Mouse (Mus musculus) limb, embryonic 13.5 days (tissue): ENCODE results near the gene Flywch1. TPM values are rescaled to one million over a fixed set of nuclear protein-coding genes. Genes with fewer than 3 reads are reported as not detected.
A peak's percentile ranks its signal among the peaks of the same experiment; 100 is the strongest.

Source experiments
- ATAC-seq: fragments of 200-750 bp; cut with Nextera tagmentation; 2 replicates; pipeline ENCODE4 v1.8.0; 2017; ENCODE audit warnings: low read depth, moderate number of reproducible peaks, moderate TSS enrichment; ENCODE audit not compliant: low FRiP score
- H3K27ac ChIP-seq: fragments of 300-500 bp; sonication (generic); 2 replicates; pipeline ENCODE4 v1.5.1; 2015; ENCODE audit warnings: inconsistent platforms, mild to moderate bottlenecking, moderate library complexity
- H3K27me3 ChIP-seq: fragments of 300-500 bp; sonication (generic); 2 replicates; pipeline ENCODE4 v1.6.1; 2015; ENCODE audit warnings: mild to moderate bottlenecking, inconsistent platforms
- H3K36me3 ChIP-seq: fragments of 300-500 bp; sonication (generic); 2 replicates; pipeline ENCODE4 v1.6.1; 2015; ENCODE audit warnings: inconsistent platforms, mild to moderate bottlenecking, moderate library complexity
- H3K4me1 ChIP-seq: fragments of 300-500 bp; sonication (generic); 2 replicates; pipeline ENCODE4 v1.6.1; 2015; ENCODE audit warnings: inconsistent platforms
- H3K4me2 ChIP-seq: fragments of 300-500 bp; sonication (generic); replicated peaks from 2 replicates; pipeline ENCODE4 v1.6.1; 2015; ENCODE audit warnings: inconsistent platforms, mild to moderate bottlenecking, moderate library complexity
- H3K4me3 ChIP-seq: fragments of 300-500 bp; sonication (generic); 2 replicates; pipeline ENCODE4 v1.5.1; 2015; ENCODE audit warnings: moderate library complexity, mild to moderate bottlenecking, inconsistent platforms
- H3K9ac ChIP-seq: fragments of 300-500 bp; sonication (generic); 2 replicates; pipeline ENCODE4 v1.6.1; 2015; ENCODE audit warnings: mild to moderate bottlenecking, inconsistent platforms
- H3K9me3 ChIP-seq: fragments of 300-500 bp; sonication (generic); 2 replicates; pipeline ENCODE4 v1.6.1; 2016; ENCODE audit warnings: inconsistent platforms
- WGBS: fragments of 180-500 bp; shearing (Covaris S2); methylation state at CpG from one replicate; pipeline ENCODE4 v1.1.7; 2015; 5-methylcytosine and 5-hydroxymethylcytosine counted together
- polyA plus RNA-seq: library from polyadenylated mRNA; unstranded; fragments of >200 nt; fragmentation: Nextera tagmentation; extraction: Ambion mirVana; gene quantifications from 2 replicates; pipeline ENCODE4 v1.2.1, GENCODE M21; 2015

The Flywch1 gene
- polyA plus RNA-seq, 1 experiment from 2014 or later: 107 TPM

GRCm38 (mm10) chr17:23740598-23741021, 30.8 kb downstream of the Flywch1 start, which contains the start of gene Paqr4:
Gene Paqr4 (minus strand): TSS chr17:23740867.
- Histone ChIP-seq H3K4me3 (peak within 1 kb of the TSS; percentile 67), H3K36me3 (peaks cover 13% of the 10 kb centered on the region), H3K4me1 (peaks cover 40% of the 10 kb centered on the region), H3K9ac (peak within 1 kb of the TSS; percentile 74), H3K9me3 (no peaks in the 10 kb centered on the region), H3K27me3 (peaks cover 91% of the 10 kb centered on the region), H3K27ac (no peak within 1 kb of the TSS), H3K4me2 (peak within 1 kb of the TSS; percentile 98)
- ATAC-seq: peak; percentile 42
- WGBS: 2% methylated on average over 13 of the region's 13 CpGs

- Histone ChIP-seq H3K27ac (no peak overlapping the region), H3K4me2 (peak overlapping the region; percentile 98), H3K27me3 (peaks cover 87% of the 10 kb centered on the region), H3K4me3 (peak overlapping the region; percentile 67), H3K9ac (peak overlapping the region; percentile 74), H3K36me3 (peaks cover 18% of the 10 kb centered on the region), H3K9me3 (no peaks in the 10 kb centered on the region), H3K4me1 (peaks cover 36% of the 10 kb centered on the region)
- peak; percentile 82 for ATAC-seq
- WGBS: 0% methylated on average over 46 of the region's 46 CpGs
These were observed 31.2 kb downstream of the Flywch1 start for GRCm38 (mm10) chr17:23740136-23740584.

- Histone ChIP-seq H3K4me3 (peak overlapping the region; percentile 67), H3K27me3 (peaks cover 80% of the 10 kb centered on the region), H3K9ac (peak overlapping the region; percentile 74), H3K4me1 (peaks cover 29% of the 10 kb centered on the region), H3K9me3 (no peaks in the 10 kb centered on the region), H3K4me2 (peak overlapping the region; percentile 98), H3K36me3 (peaks cover 23% of the 10 kb centered on the region), H3K27ac (no peak overlapping the region)
- ATAC-seq: peak; percentile 0; the same call in 1 of the 2 replicates
- WGBS: under 1% methylated on average over 48 of the region's 48 CpGs
These were observed 31.9 kb downstream of the Flywch1 start for GRCm38 (mm10) chr17:23739202-23740135.

GRCm38 (mm10) chr17:23738836-23739201, 32.6 kb downstream of the Flywch1 start:
- Histone ChIP-seq H3K9me3 (no peaks in the 10 kb centered on the region), H3K4me1 (peaks cover 29% of the 10 kb centered on the region), H3K27ac (no peak overlapping the region), H3K9ac (peak overlapping the region; percentile 74), H3K36me3 (peaks cover 29% of the 10 kb centered on the region), H3K4me3 (peak overlapping the region; percentile 67), H3K4me2 (peak overlapping the region; percentile 98), H3K27me3 (peaks cover 73% of the 10 kb centered on the region)
- ATAC-seq: no peak
- WGBS: 47% methylated on average over 2 of the region's 2 CpGs

GRCm38 (mm10) chr17:23737493-23738445, 33.6 kb downstream of the Flywch1 start:
- peak overlapping the region; percentile 45; the same call in 1 of the 2 replicates for H3K9ac ChIP-seq

GRCm38 (mm10) chr17:23734341-23734740, 37.1 kb downstream of the Flywch1 start:
- ATAC-seq: no peak
- peaks cover 28% of the 10 kb centered on the region for H3K27me3 ChIP-seq
- H3K36me3 ChIP-seq: peaks cover 31% of the 10 kb centered on the region
- H3K27ac ChIP-seq: no peak overlapping the region
- peaks cover 8% of the 10 kb centered on the region for H3K4me1 ChIP-seq
- no peak overlapping the region for H3K4me2 ChIP-seq
- H3K9ac ChIP-seq: no peak overlapping the region
- H3K9me3 ChIP-seq: no peaks in the 10 kb centered on the region
- 68% methylated on average over 1 of the region's 1 CpGs for WGBS
- H3K4me3 ChIP-seq: no peak overlapping the region

More at GRCm38 (mm10) chr17:23737493-23738445, 33.6 kb downstream of the Flywch1 start:
- Histone ChIP-seq H3K4me2 (peak overlapping the region; percentile 98; the same call in 1 of the 2 replicates), H3K27ac (no peak overlapping the region), H3K27me3 (peaks cover 63% of the 10 kb centered on the region), H3K9me3 (no peaks in the 10 kb centered on the region), H3K4me3 (no peak overlapping the region), H3K4me1 (peaks cover 28% of the 10 kb centered on the region), H3K36me3 (peaks cover 31% of the 10 kb centered on the region)
- ATAC-seq: no peak
- 61% methylated on average over 15 of the region's 15 CpGs for WGBS

GRCm38 (mm10) chr17:23730441-23730840, 41.0 kb downstream of the Flywch1 start:
- WGBS: 41% methylated on average over 1 of the region's 1 CpGs
- Histone ChIP-seq H3K36me3 (peaks cover 16% of the 10 kb centered on the region), H3K27me3 (no peaks in the 10 kb centered on the region), H3K9ac (no peak overlapping the region), H3K4me1 (peaks cover 16% of the 10 kb centered on the region), H3K27ac (no peak overlapping the region), H3K4me3 (no peak overlapping the region), H3K9me3 (no peaks in the 10 kb centered on the region), H3K4me2 (no peak overlapping the region)
- ATAC-seq: no peak

GRCm38 (mm10) chr17:23726758-23727142, 44.7 kb downstream of the Flywch1 start:
- no peaks in the 10 kb centered on the region for H3K27me3 ChIP-seq
- under 1% methylated on average over 20 of the region's 20 CpGs for WGBS
- peak; percentile 77 for ATAC-seq
- H3K4me3 ChIP-seq: peak overlapping the region; percentile 88
- peak overlapping the region; percentile 80 for H3K4me2 ChIP-seq
- H3K9me3 ChIP-seq: no peaks in the 10 kb centered on the region
- peak overlapping the region; percentile 73; the same call in 1 of the 2 replicates for H3K27ac ChIP-seq
- peak overlapping the region; percentile 76 for H3K9ac ChIP-seq
- no peaks in the 10 kb centered on the region for H3K36me3 ChIP-seq
- H3K4me1 ChIP-seq: peaks cover 17% of the 10 kb centered on the region

- Histone ChIP-seq H3K9ac (peak within 1 kb of the TSS; percentile 76), H3K9me3 (no peaks in the 10 kb centered on the region), H3K4me3 (peak within 1 kb of the TSS; percentile 88)
These were observed 45.2 kb downstream of the Flywch1 start, which contains the start of gene Pkmyt1 for GRCm38 (mm10) chr17:23725999-23726757. Gene Pkmyt1 (plus strand): TSS chr17:23726336.

GRCm38 (mm10) chr17:23725477-23725876, 45.9 kb downstream of the Flywch1 start:
- 62% methylated on average over 4 of the region's 4 CpGs for WGBS
- H3K4me1 ChIP-seq: peaks cover 17% of the 10 kb centered on the region
- ATAC-seq: no peak
- peak overlapping the region; percentile 88 for H3K4me3 ChIP-seq
- H3K4me2 ChIP-seq: peak overlapping the region; percentile 80
- H3K27me3 ChIP-seq: 0 out of 2 replicates have a peak, but pooled peaks cover 3% of the 10 kb centered on the region
- H3K9me3 ChIP-seq: no peaks in the 10 kb centered on the region
- H3K27ac ChIP-seq: no peak overlapping the region; the same call in 1 of the 2 replicates
- no peaks in the 10 kb centered on the region for H3K36me3 ChIP-seq
- peak overlapping the region; percentile 70 for H3K9ac ChIP-seq

More at GRCm38 (mm10) chr17:23725999-23726757, 45.2 kb downstream of the Flywch1 start, which contains the start of gene Pkmyt1:
- Histone ChIP-seq H3K36me3 (no peaks in the 10 kb centered on the region), H3K4me2 (peak within 1 kb of the TSS; percentile 80), H3K27me3 (no peaks in the 10 kb centered on the region), H3K4me1 (peaks cover 17% of the 10 kb centered on the region), H3K27ac (peak within 1 kb of the TSS; percentile 73; the same call in 1 of the 2 replicates)
- 2% methylated on average over 73 of the region's 73 CpGs for WGBS
- ATAC-seq: peak; percentile 93
